Mouse (Mus musculus) adrenal gland, adult 18-20 months (tissue): ENCODE measurements at regions not wholly inside any gene's neighbourhood (a gene's known extent, or its start where the extent isn't known, plus 50 kb on each side); places are given as distances from the start of the nearest gene placed in this dataset.

Experiments
- DNase-seq, 2 experiments: peaks; one replicate each; pipeline ENCODE4 v3.0.0; 2021 to 2022; ENCODE audit warnings: low spot score in 2 of 2

DNA sequence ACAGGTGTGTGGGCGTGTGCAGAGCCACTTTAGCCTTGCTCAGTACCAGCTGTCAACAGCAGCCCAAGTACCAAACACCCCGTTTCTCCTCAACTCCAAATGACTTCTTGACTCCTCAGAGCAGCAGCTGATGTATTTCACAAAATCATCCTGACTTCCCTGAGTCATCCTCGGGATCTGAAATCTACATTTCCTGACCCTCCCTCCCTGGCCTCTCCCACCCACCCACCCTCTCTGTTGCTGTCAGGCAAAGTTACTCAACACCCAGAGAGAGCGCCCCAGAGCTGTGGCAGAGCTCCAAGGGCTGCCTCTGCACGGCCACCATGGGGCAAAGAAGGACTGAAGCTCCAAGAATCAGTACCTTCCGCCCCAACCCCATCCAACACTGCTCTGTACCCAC is 83.5 kb upstream of the Cyp1b1 start:
- no peak for DNase-seq

DNA sequence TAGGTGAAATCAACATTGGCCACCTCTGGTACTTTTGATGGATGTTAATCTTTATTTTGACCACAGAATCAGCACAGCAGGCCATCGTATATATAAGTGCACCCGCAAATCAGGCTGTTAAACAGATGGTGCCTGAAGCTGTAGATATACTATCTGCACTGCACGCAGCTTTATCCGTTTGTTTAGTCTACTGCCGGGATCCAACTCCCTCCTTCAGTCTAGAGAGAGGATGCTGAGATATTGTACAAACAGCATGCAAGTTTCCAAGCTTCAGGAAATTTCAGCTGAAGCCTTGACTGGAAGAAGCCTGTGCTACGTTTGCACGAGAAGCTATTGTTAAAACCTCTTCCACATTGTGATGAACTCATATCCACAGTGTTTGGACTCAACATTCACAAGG is 75.3 kb upstream of the Cyp1b1 start:
- DNase-seq: no peak

DNA sequence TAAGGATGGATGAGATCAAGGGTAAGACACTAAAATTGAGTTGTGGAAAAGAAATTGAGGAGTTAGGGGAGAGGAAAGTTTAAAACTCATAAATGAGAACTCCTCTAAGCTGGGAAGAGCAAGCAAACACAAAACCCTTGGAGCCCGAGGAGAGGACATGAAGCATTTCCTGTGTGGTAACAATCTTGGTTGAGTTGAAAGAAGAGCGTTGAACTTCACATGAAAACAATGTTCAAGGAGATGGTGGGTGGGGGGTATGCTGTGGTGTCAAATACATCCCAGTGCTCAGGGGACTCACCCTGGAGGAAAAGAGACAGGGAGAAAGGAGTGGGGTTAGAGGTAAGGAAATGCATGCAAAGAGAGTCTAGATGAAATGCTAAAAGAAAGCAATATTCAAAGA is 72.3 kb upstream of the Cyp1b1 start:
- DNase-seq: no peak

DNA sequence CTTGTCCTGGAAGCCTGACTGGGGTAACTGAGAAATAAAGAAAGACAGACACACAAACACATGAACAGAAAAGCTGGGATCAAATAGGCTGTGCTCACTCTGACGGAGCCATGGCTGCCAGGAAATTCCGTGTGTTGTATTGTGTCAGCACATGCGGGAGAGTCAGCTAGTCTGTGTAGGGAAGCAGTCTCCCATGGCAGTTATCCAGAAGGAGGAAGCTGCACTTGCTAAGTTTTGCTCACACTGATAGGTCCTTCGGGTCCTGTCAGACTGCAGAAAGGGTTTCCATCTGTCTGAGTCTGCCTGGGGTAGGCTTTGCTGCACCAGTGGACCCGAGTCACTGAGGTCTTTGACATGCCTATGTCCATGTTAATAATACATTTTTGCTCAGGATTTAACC is 71.8 kb upstream of the Cyp1b1 start:
- DNase-seq: no peak

DNA sequence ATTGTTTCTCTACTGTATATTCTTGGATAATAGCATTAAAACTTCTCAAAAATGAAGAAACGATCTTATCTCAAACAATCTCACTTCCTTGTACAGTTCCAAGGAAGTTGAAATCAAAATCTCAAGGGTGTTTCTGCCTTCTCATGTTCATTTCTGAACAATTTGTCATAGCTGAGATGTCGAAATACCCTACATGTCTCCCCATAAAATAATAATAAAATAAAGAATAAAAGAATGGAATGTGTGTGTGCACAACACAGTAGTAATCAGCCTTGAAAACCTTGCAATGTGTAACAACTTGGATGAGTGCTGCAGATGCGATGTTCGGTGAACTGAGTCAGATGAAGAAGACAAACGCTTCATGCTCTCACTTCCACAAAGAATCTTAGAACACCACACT is 71.4 kb upstream of the Cyp1b1 start:
- DNase-seq: no peak

DNA sequence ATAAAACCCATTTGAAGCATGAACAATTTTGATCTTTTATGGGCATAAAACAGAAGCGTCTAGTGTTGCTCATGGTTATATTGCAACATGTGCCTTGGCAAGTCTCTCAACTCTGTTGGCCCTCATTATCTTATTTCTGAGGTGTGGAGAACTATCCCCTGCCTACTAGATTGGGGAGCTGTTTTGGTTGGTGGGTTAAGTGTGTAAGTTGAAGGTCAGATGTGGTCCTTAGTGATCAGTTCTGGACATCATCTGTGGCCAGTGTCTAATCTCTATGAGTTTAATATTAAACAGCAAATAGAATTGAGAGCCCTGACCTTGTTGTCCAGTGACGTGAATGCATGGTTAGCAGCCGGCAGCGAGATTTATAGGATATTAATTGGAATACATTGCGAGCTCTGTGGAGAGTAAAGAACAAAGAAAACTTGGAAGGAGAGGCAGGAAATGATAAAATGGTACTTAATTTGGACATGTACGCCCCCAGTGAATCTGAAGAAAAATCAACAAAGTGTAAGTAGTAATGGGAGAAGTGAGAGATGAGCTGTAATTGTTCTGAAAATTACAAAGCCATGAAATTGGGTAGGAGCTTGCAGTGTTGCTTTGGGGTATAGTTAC is 69.5 kb upstream of the Cyp1b1 start:
- no peak for DNase-seq

DNA sequence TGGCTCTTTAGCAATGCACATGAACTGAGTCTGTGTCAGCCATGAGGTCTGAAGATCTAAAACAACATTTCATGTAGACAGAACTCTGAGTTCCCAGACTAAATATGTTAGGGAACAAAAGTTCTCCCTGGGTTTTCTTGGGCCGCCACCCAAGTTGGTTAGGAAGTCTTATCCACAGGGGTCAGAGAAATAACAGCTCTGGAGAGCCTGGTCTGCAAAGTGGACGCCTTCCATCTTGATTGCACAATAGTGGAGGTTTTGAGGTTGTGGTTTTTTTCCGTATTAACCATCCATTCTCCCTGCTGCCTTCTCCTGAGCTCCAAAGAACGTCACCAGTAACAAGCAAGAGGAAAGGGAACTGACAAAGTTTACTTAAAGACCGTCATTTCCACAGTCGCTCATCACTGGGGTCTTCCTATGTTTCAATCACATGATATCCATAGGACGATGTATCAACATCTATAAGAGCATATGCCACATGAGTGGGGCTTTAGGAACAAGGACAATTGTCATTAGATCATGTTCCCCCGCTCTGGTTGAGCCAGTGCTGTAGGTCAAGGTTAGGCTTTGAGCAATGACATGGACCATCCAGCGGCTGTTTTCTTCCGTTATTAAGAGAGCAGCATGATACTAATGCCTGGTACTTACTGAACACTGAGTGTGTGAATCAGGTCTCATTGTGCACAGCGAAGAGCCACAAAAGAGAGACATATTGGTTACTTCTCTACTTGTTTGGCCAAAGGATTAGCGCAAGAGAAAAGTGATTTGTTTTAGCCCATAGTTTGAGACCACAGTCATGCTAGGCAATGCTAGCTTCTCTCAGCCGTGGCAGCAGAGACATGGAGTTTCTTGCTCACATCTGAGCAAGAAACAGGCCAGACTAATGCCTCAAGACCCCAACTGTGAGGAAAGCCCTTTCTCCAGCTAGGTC is 67.1 kb upstream of the Cyp1b1 start:
- peak; percentile 10 to 34 for DNase-seq

DNA sequence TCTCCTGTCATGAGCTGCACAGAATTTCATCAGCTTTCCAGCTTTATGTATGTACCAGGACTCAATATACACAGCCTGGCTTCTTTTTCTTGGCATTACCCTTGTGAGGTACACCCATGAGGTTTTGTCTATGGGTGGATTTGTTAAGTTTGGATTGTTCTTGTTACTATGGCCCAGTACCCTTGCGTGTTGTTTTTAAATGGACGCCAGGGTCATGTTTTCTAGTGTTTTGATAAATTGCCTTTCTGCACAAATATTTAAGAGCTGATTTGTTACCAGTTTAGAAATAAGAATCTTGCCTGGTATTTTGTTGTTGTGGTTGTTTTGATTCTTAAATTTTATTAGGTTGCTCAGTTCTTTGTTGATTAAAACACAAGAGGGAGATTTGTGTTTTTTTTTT is 66.4 kb upstream of the Cyp1b1 start:
- DNase-seq: no peak

DNA sequence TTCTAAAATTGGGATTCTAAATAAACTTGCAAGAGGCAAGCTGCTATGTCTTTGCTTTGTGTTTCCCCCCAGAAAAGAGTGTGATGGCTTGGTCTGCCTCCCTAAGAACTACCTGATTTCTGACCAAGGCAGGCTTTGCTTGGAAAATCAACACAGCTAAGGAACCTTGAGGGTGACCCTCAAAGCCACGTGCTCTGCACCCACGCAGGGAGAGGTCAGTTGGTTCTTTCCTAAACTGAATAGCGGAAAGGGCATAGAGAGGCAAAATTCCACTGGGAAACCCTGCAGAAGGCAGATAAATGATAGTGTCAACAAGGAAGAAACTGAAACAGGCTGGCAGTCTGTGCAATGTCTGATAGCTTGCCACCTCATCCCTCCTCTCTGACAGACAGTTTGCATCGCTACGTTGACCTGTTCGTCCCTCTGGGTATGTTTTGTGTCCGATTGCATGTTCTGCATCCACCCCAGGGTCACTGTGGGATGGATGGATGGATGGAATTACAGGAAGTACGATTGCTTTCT is 63.1 kb upstream of the Cyp1b1 start:
- DNase-seq: no peak

DNA sequence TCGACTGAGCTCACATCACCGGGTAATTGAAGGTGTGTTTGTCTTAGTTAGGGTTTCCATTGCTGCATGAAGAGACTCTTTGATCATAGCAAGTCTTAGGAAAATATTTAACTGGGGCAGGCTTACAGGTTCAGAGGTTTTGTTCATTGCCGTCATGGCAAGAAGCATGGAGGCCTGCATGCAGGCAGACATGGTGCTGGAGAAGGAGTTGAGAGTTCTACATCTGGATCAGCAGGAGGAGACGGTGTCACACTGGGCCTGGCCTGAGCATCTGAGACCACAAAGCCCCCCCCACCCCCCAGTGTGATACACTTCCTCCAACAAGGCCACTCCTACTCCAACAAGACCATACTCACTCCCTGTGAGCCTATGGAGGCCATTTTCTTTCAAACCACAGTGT is 61.3 kb upstream of the Cyp1b1 start:
- no peak for DNase-seq

DNA sequence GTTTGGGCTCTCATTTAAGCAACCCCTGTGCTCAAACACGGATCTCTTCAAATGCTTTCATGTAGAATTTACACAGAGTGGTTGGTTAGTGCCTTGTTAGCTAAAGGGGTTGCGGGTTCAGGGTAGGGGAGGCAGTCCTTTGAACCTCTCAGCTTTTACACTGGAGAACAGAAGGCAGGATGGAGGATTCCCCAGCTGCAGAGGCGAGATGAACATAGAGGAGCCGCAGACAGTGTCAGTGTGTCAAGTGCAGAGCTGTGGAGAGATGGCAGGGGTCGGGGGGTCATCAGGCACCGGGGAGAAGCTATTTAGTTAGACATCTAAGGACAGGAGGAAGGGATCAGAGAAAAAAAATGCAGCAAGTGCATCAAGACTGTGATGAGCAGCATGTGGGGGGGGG is 60.4 kb upstream of the Cyp1b1 start:
- no peak for DNase-seq

DNA sequence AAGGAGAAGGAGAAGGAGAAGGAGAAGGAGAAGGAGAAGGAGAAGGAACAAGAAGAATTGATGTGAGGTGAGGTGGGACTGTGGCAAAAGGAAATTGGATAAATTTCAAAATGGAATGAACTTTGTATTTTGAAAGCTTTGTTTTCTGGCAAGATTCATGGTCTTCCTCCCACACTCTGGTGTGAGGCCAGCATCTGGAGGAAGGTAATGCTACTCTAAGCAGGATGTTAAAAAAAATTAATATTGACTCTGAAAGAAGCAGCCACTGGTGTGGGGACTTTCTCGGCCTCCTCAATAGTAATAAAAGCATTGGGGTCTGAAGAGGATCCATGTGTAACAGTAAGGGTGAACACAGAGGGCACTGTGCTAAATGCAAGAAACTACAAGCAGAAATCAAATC is 59.4 kb upstream of the Cyp1b1 start:
- no peak for DNase-seq

DNA sequence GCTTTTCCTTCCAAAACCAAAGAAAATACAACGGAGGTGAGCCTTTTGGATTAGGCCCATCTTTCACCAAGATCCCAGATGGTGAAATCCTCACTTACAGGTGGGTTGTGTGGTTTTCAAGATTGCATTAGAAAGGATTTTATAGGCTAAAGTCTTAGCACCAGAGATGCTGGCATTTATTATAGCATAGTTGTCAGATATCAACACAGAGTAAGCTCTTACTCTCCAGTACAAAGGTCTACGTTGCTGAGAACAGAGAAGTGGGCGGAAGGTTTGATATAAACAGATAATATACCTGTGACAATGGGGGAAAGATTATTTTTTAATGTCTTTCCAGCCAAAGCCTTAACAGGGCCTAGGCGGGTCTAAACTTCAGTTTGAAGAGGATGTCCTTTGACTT is 57.4 kb upstream of the Cyp1b1 start:
- DNase-seq: no peak

DNA sequence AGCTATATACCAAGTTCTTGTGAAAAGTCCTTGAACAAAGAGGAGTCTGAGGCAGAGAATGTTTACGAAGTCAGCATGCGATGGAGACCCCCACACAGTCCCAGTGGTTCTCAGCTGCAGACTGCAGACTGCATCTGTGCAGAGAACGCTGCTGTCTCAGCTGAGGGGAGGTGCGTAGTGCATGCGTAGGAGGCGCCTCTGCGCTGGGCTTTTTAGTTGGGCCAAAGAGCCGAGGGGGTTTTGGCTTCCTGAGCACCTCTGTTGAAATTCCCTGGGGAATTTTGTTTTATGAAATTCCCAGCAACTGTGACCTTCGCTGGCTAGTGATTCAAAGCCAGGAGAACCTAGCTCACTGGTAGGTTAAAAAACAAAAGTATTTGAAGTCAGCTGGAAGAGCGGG is 56.9 kb upstream of the Cyp1b1 start:
- DNase-seq: no peak

DNA sequence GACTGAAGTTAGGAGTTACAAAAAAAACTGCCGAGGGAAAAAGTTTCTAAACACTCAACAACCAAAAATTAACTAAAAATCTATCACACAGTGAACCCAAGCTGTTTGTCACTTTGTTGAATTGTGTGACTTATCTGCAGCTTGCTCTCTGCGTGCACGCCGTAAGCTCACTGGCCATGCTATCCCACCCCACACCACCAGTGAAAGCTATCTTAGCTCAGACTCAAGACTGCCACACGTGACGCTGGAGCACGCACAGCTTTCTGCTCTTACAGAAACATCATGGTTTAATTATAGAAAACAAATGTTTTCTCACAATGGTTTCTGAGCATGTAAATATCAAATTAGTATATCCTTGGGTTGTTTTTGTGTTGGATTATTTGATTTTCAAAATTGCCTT is 56.0 kb upstream of the Cyp1b1 start:
- no peak for DNase-seq

DNA sequence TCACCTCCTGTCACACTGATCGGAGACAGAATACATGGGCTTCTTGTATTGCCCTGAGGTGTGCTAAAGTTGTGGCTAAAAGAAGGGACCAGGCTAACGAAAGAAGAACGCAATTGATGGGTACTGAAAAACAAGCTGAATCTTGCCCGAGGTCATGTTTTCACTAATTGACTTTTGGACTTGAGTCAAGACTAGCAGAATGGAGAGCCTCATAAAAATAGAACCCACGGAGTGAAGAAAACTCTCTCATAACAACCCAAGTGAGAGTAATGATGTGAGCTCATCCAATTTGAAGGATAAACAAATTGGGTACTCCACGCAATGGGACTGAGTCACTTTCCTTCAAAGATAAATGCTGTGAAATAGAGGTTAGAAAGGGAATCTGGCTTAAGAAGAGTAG is 55.0 kb upstream of the Cyp1b1 start:
- no peak for DNase-seq

DNA sequence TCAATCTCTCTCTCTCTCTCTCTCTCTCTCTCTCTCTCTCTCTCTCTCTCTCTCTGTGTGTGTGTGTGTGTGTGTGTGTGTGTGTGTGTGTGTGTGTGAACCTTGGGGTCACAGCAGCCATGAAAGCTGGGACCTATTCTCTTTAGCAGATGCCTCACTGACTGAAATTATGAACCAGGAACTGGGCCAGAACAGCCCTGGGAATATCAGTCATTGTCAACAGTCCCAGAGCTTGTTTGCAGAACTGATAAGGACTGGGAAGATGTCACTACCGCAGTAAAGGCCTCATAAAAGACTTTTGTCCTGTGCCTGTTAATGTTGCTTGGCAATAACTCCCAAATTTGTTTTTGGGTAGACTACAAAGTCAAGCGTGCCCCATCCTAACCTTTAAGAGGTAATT is 53.2 kb upstream of the Cyp1b1 start:
- DNase-seq: no peak

DNA sequence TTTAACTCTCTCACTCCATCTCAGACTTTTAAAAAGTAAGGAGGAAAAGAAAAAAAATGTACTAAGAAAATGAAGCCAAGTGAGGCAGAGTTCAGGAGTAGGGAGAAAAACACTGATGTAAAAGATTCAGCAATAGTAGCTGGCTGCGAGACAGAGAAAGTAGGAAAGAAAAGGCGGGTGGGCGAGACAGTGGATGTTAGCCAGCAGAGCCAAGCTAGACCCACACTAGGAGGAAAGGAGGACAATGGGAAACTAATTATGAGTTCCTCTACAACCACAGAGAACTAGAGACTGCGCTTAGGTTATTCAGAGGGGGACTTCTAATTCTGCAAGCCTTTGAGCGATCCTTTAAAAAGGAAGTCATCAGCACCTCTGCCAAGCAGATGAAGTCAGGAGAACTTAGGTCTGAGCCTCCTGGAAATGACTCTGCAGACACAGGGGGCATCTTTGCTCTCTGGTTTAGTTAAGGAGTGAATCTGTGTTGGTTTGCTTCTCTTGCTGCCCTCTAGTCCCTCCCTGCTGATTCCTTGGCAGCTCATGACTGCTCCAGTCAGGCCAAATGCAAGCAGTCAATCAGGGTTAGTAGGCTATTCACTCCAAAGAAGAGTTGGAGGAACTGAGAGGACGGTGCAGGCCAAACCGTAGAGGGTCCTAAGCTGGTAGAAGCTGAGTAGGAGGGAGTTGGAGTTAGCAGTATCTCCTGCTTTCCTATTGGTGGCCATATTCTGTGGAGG is 50.4 kb upstream of the Cyp1b1 start:
- no peak for DNase-seq
